Mouse (Mus musculus) heart, adult 8-10 months (tissue): ENCODE measurements at regions not wholly inside any gene's neighbourhood (a gene's known extent, or its start where the extent isn't known, plus 50 kb on each side); places are given as distances from the start of the nearest gene placed in this dataset.

Source experiments
- DNase-seq: peaks from one replicate; pipeline ENCODE4 v3.0.0; 2022; ENCODE audit warnings: low spot score

DNA sequence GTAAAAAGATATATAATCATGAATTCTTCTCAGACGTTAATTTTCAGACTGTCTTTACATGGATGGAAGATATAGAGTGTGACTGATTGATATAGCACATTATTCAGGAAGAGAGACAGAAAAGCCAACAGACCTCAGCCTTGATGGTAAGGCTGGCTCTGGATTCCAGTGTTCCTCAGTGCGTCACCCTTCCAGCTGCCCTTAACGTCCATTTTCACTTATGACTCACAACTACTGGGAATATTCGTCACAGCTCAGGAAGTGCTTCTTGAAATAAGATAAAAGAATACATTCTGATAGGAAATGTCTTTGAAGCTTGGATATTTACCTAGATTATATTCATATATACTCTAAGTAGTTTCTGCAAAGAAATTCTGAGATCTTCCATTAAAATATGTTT, 923.8 kb downstream of the Flrt2 start:
- DNase-seq, result no peak

DNA sequence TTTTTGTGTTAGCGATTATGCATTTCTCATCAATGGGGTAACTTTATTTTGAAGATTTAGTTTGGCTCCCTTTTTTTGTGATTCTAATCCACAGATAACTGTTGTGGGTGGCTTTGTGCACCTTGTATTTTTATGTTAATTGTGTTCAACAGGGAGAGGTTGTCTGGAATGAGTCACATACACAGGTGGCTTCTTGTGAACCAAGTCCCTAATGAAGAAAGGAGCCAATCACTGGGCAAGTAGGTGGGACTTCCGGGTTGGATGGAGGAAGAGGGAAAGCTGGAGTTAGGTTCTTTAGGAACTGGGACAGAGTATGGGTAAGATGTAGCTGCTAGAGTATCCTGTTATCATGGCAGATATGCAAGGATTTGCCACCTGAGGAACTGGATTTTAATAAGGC, 925.2 kb downstream of the Flrt2 start:
- DNase-seq, result no peak
